Mouse (Mus musculus): ENCODE data around the gene Cers5. TPM values are rescaled to one million over a fixed set of nuclear protein-coding genes. Genes with fewer than 3 reads are reported as not detected.

Cers5 gene
- total and polyA plus RNA-seq, 3 experiments = 17.4 to 21.6 (median 17.9) TPM

- intact Hi-C loops (cut with DNase I) = loop anchor here (5.0 kb wide), 1 partner anchor 193 kb away; no protein-coding TSS in a partner anchor
- peak in 1 of 2 experiments; percentile 61 for DNase-seq
- 47% methylated on average over 4 of the region's 4 CpGs for whole genome bisulfite sequencing
These were observed 58.5 kb downstream of the Cers5 start for GRCm38 (mm10) chr15:99714206-99714605.

DNA sequence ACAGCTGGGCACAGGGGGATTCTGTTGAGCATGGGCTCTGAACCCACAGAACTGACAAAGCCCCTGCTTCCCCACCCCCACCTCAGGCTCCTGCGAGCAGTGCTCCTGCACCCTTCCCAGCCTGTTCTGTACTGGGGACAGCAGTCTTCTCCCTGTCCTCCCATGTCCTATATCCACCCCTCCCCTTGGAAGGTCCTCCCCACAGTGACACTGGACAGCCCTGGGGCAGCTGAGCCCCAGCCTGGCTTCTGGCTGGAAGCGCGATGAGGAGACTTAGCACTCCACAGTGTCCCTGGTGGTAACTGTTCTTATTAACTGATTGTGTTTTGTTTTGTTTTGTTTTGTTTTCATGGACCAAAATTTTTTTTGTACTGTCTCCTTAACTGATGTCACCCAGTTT, 59.1 kb downstream of the Cers5 start:
- Histone ChIP-seq H3K27ac (peak overlapping the region; percentile 41), H3K9ac (ENCODE audit: low read depth, low read length) (no peak overlapping the region), H3K27me3 (ENCODE audit: control insufficient read depth, insufficient read depth, low read length) (no peaks in the 10 kb centered on the region), H3K79me2 (replicated peaks; ENCODE audit: control insufficient read depth, insufficient read depth, low read length) (no peaks in the 10 kb centered on the region), H3K4me3 (no peak overlapping the region), H3K36me3 (ENCODE audit: control insufficient read depth, insufficient read depth, low read length) (no peaks in the 10 kb centered on the region), H3K4me1 (ENCODE audit: control insufficient read depth, insufficient read depth, low read length) (peaks cover 6% of the 10 kb centered on the region)
- WGBS = 69% methylated on average over 3 of the region's 3 CpGs
- intact Hi-C loops (cut with DNase I) = loop anchor here (5.0 kb wide), 1 partner anchor 194 kb away; no protein-coding TSS in a partner anchor
- no peak for TF ChIP-seq POLR2A (IDR thresholded peaks at IDR 0.05; ENCODE audit: insufficient read depth, low read depth, low read length)
- no peak for TF ChIP-seq EP300 (IDR thresholded peaks at IDR 0.05; ENCODE audit: insufficient read depth, low read depth, low read length)
- TF ChIP-seq CTCF (IDR thresholded peaks at IDR 0.05) = peak; percentile 23
- DNase-seq = no peak

More at GRCm38 (mm10) chr15:99714206-99714605, 58.5 kb downstream of the Cers5 start:
- peak overlapping the region; percentile 41 for H3K27ac ChIP-seq
- H3K9ac ChIP-seq (ENCODE audit: low read depth, low read length) = no peak overlapping the region
- no peaks in the 10 kb centered on the region for H3K36me3 ChIP-seq (ENCODE audit: control insufficient read depth, insufficient read depth, low read length)
- peaks cover 6% of the 10 kb centered on the region for H3K4me1 ChIP-seq (ENCODE audit: control insufficient read depth, insufficient read depth, low read length)
- no peak overlapping the region for H3K4me3 ChIP-seq
- no peaks in the 10 kb centered on the region for H3K79me2 ChIP-seq (replicated peaks; ENCODE audit: control insufficient read depth, insufficient read depth, low read length)
- no peaks in the 10 kb centered on the region for H3K27me3 ChIP-seq (ENCODE audit: control insufficient read depth, insufficient read depth, low read length)
- TF ChIP-seq EP300 (IDR thresholded peaks at IDR 0.05; ENCODE audit: insufficient read depth, low read depth, low read length) (peak; percentile 92), CTCF (IDR thresholded peaks at IDR 0.05) (no peak), POLR2A (IDR thresholded peaks at IDR 0.05; ENCODE audit: insufficient read depth, low read depth, low read length) (no peak)

GRCm38 (mm10) chr15:99712666-99713559, 59.8 kb downstream of the Cers5 start:
- no peak for DNase-seq
- intact Hi-C loops (cut with DNase I) = loop anchor here (5.0 kb wide), 1 partner anchor 194 kb away; no protein-coding TSS in a partner anchor
- WGBS = 59% methylated on average over 13 of the region's 13 CpGs
- Histone ChIP-seq H3K79me2 (replicated peaks; ENCODE audit: control insufficient read depth, insufficient read depth, low read length) (no peaks in the 10 kb centered on the region), H3K27ac (no peak overlapping the region; the same call in 1 of the 2 replicates), H3K27me3 (ENCODE audit: control insufficient read depth, insufficient read depth, low read length) (no peaks in the 10 kb centered on the region), H3K4me1 (ENCODE audit: control insufficient read depth, insufficient read depth, low read length) (peaks cover 6% of the 10 kb centered on the region), H3K36me3 (ENCODE audit: control insufficient read depth, insufficient read depth, low read length) (no peaks in the 10 kb centered on the region), H3K4me3 (no peak overlapping the region), H3K9ac (ENCODE audit: low read depth, low read length) (no peak overlapping the region)
- TF ChIP-seq EP300 (IDR thresholded peaks at IDR 0.05; ENCODE audit: insufficient read depth, low read depth, low read length) (no peak), CTCF (IDR thresholded peaks at IDR 0.05) (no peak), POLR2A (IDR thresholded peaks at IDR 0.05; ENCODE audit: insufficient read depth, low read depth, low read length) (no peak)

DNA sequence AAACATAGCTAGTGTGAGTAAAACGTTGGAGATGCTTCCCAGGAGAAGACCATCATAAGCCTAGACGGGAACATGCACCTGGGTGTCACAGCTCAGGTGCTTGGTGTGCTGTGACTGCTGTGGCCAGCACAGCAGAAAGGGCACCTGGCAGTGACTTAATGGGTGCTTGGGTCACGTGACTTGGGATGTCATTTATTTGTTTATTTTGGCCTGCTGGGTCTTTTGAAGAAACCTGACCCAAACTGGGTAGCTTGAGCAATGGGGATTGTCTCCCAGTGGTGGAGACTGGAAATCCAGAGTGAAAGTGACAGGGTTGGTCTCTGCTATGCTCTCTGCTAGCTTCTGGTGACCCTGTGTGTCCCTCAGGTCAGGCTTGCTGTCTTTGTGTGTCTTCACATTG, 61.2 kb downstream of the Cers5 start:
- Histone ChIP-seq H3K4me1 (ENCODE audit: control insufficient read depth, insufficient read depth, low read length) (peaks cover 5% of the 10 kb centered on the region), H3K79me2 (replicated peaks; ENCODE audit: control insufficient read depth, insufficient read depth, low read length) (no peaks in the 10 kb centered on the region), H3K4me3 (no peak overlapping the region), H3K9ac (ENCODE audit: low read depth, low read length) (no peak overlapping the region), H3K27me3 (ENCODE audit: control insufficient read depth, insufficient read depth, low read length) (no peaks in the 10 kb centered on the region), H3K36me3 (ENCODE audit: control insufficient read depth, insufficient read depth, low read length) (no peaks in the 10 kb centered on the region), H3K27ac (no peak overlapping the region)
- DNase-seq = no peak
- WGBS = 72% methylated on average over 3 of the region's 3 CpGs
- no peak for TF ChIP-seq POLR2A (IDR thresholded peaks at IDR 0.05; ENCODE audit: insufficient read depth, low read depth, low read length)
- TF ChIP-seq EP300 (IDR thresholded peaks at IDR 0.05; ENCODE audit: insufficient read depth, low read depth, low read length) = no peak
- TF ChIP-seq CTCF (IDR thresholded peaks at IDR 0.05) = no peak
- intact Hi-C loops (cut with DNase I) = loop anchor here (5.0 kb wide), 1 partner anchor 196 kb away; no protein-coding TSS in a partner anchor

- DNase-seq = no peak
- TF ChIP-seq POLR2A (IDR thresholded peaks at IDR 0.05; ENCODE audit: insufficient read depth, low read depth, low read length) (no peak), CTCF (IDR thresholded peaks at IDR 0.05) (no peak), EP300 (IDR thresholded peaks at IDR 0.05; ENCODE audit: insufficient read depth, low read depth, low read length) (no peak)
- Histone ChIP-seq H3K36me3 (ENCODE audit: control insufficient read depth, insufficient read depth, low read length) (peaks cover 5% of the 10 kb centered on the region), H3K79me2 (replicated peaks; ENCODE audit: control insufficient read depth, insufficient read depth, low read length) (no peaks in the 10 kb centered on the region), H3K27ac (no peak overlapping the region), H3K27me3 (ENCODE audit: control insufficient read depth, insufficient read depth, low read length) (no peaks in the 10 kb centered on the region), H3K4me3 (no peak overlapping the region), H3K4me1 (ENCODE audit: control insufficient read depth, insufficient read depth, low read length) (peaks cover 1% of the 10 kb centered on the region; the same call in 1 of the 2 replicates), H3K9ac (ENCODE audit: low read depth, low read length) (no peak overlapping the region)
- 81% methylated on average over 10 of the region's 10 CpGs for WGBS
- intact Hi-C loops (cut with DNase I) = loop anchor here (5.0 kb wide), 1 partner anchor 197 kb away; no protein-coding TSS in a partner anchor
These were observed 62.2 kb downstream of the Cers5 start for GRCm38 (mm10) chr15:99710221-99711190.

All from heart, adult 2 months (tissue).